Mouse (Mus musculus) forebrain, embryonic 16.5 days (tissue): Measurements from ENCODE around the gene Izumo2. TPM values are rescaled to one million over a fixed set of nuclear protein-coding genes. Genes with fewer than 3 reads are reported as not detected.

Experiments used
- ATAC-seq: fragments of 200-750 bp; cut with Nextera tagmentation; 2 replicates; pipeline ENCODE4 v1.8.0; 2017; ENCODE audit warnings: mild to moderate bottlenecking, moderate library complexity
- H3K27ac ChIP-seq: fragments of 300-500 bp; sonication (generic); 2 replicates; pipeline ENCODE4 v1.5.1; 2014; ENCODE audit warnings: low read length, control low read depth
- H3K27me3 ChIP-seq: fragments of 300-500 bp; sonication (generic); replicated peaks from 2 replicates; pipeline ENCODE4 v1.6.1; 2014; ENCODE audit warnings: low read length; ENCODE audit not compliant: control insufficient read depth, insufficient read depth
- H3K36me3 ChIP-seq: fragments of 300-500 bp; sonication (generic); 2 replicates; pipeline ENCODE4 v1.6.1; 2014; ENCODE audit not compliant: control insufficient read depth, insufficient read depth
- H3K4me1 ChIP-seq: fragments of 300-500 bp; sonication (generic); replicated peaks from 2 replicates; pipeline ENCODE4 v1.6.1; 2014; ENCODE audit warnings: low read length; ENCODE audit not compliant: control insufficient read depth, insufficient read depth
- H3K4me2 ChIP-seq: fragments of 300-500 bp; sonication (generic); 2 replicates; pipeline ENCODE4 v1.6.1; 2014; ENCODE audit warnings: mild to moderate bottlenecking, low read length, control low read depth
- H3K4me3 ChIP-seq: fragments of 300-500 bp; sonication (generic); replicated peaks from 2 replicates; pipeline ENCODE4 v1.5.1; 2014; ENCODE audit warnings: mild to moderate bottlenecking, low read length, control low read depth
- H3K9ac ChIP-seq: fragments of 300-500 bp; sonication (generic); replicated peaks from 2 replicates; pipeline ENCODE4 v1.6.1; 2014; ENCODE audit warnings: low read depth, low read length, control low read depth
- H3K9me3 ChIP-seq: fragments of 300-500 bp; sonication (generic); 2 replicates; pipeline ENCODE4 v1.6.1; 2016; ENCODE audit warnings: low read length; ENCODE audit not compliant: control insufficient read depth
- WGBS: fragments of 180-500 bp; shearing (Covaris S2); extraction: QIAGEN DNeasy Blood & Tissue Kit; methylation state at CpG from one replicate; pipeline ENCODE4 v1.1.7; 2014; 5-methylcytosine and 5-hydroxymethylcytosine counted together
- polyA plus RNA-seq: library from polyadenylated mRNA; unstranded; fragments of >200 nt; fragmentation: Nextera tagmentation; extraction: Ambion mirVana; gene quantifications from 2 replicates; pipeline ENCODE4 v1.2.1, GENCODE M21; 2015

Izumo2 gene
- polyA plus RNA-seq, 1 experiment from 2014 or later, result not detected

- Histone ChIP-seq H3K4me2 (no peak overlapping the region), H3K9me3 (no peaks in the 10 kb centered on the region), H3K9ac (no peak overlapping the region), H3K27ac (no peak overlapping the region), H3K4me1 (no peaks in the 10 kb centered on the region), H3K36me3 (peaks cover 7% of the 10 kb centered on the region), H3K4me3 (no peak overlapping the region), H3K27me3 (no peaks in the 10 kb centered on the region)
- WGBS, result 90% methylated on average over 5 of the region's 5 CpGs
- no peak for ATAC-seq
Measured at GRCm38 (mm10) chr7:44768129-44768528, 59.6 kb downstream of the Izumo2 start.

Other genes starting within 250 kb of the Izumo2 start
- gene Aspdh, start 243.4 kb upstream of the Izumo2 start, polyA plus RNA-seq, result 2.6 and 3.7 TPM in 2 replicates
- 51.4 and 61.8 TPM in 2 replicates for gene Josd2, start 240.8 kb upstream of the Izumo2 start, polyA plus RNA-seq
- 120 and 127 TPM in 2 replicates for gene Emc10, start 212.2 kb upstream of the Izumo2 start, polyA plus RNA-seq
- 22.2 and 28.9 TPM in 2 replicates for gene Fam71e1, start 212.2 kb upstream of the Izumo2 start, polyA plus RNA-seq
- 0.05 and 0.12 TPM in 2 replicates for gene Mybpc2, start 184.1 kb upstream of the Izumo2 start, polyA plus RNA-seq
- not detected in 2 replicates for gene Spib, start 176.7 kb upstream of the Izumo2 start, polyA plus RNA-seq
- 46.1 and 48.0 TPM in 2 replicates for gene Pold1, start 159.9 kb upstream of the Izumo2 start, polyA plus RNA-seq
- 69.8 and 80.2 TPM in 2 replicates for gene Nr1h2, start 154.8 kb upstream of the Izumo2 start, polyA plus RNA-seq
- gene Napsa, start 136.4 kb upstream of the Izumo2 start, polyA plus RNA-seq, result 0.42 and 1.4 TPM in 2 replicates
- gene Kcnc3, start 118.1 kb upstream of the Izumo2 start, polyA plus RNA-seq, result 2.8 and 4.0 TPM in 2 replicates
- gene Myh14, start 37.9 kb upstream of the Izumo2 start, polyA plus RNA-seq, result 1.6 and 1.7 TPM in 2 replicates
- gene Vrk3, start 39.7 kb downstream of the Izumo2 start, polyA plus RNA-seq, result 34.6 and 36.0 TPM in 2 replicates
- gene Zfp473, start 42.3 kb downstream of the Izumo2 start, polyA plus RNA-seq, result 1.1 and 1.8 TPM in 2 replicates
- 53.9 and 56.1 TPM in 2 replicates for gene Nup62, start 107.3 kb downstream of the Izumo2 start, polyA plus RNA-seq
- gene Il4i1, start 107.6 kb downstream of the Izumo2 start, polyA plus RNA-seq, result 0.44 and 2.3 TPM in 2 replicates
- 3.4 and 3.7 TPM in 2 replicates for gene Atf5, start 107.9 kb downstream of the Izumo2 start, polyA plus RNA-seq
- 103 and 110 TPM in 2 replicates for gene Akt1s1, start 140.2 kb downstream of the Izumo2 start, polyA plus RNA-seq
- gene Tbc1d17, start 140.3 kb downstream of the Izumo2 start, polyA plus RNA-seq, result 121 and 122 TPM in 2 replicates
- gene Pnkp, start 148.4 kb downstream of the Izumo2 start, polyA plus RNA-seq, result 29.4 and 32.6 TPM in 2 replicates
- gene Ptov1, start 161.0 kb downstream of the Izumo2 start, polyA plus RNA-seq, result 551 and 582 TPM in 2 replicates
- 158 and 166 TPM in 2 replicates for gene Med25, start 184.0 kb downstream of the Izumo2 start, polyA plus RNA-seq
- gene Fuz, start 187.3 kb downstream of the Izumo2 start, polyA plus RNA-seq, result 21.1 and 21.2 TPM in 2 replicates
- gene Ap2a1, start 220.8 kb downstream of the Izumo2 start, polyA plus RNA-seq, result 111 and 113 TPM in 2 replicates
- 0.15 TPM in 1 of 2 replicates, not detected in the other for gene Tsks, start 234.5 kb downstream of the Izumo2 start, polyA plus RNA-seq